Mouse (Mus musculus) right cerebral cortex, postnatal 4 days (tissue): ENCODE results near the gene Plekhn1.
A peak's percentile ranks its signal among the peaks of the same experiment; 100 is the strongest.

Source experiments
- DNase-seq: peaks from one replicate; pipeline ENCODE4 v3.0.0-alpha.2; 2022

Gene Plekhn1

DNA sequence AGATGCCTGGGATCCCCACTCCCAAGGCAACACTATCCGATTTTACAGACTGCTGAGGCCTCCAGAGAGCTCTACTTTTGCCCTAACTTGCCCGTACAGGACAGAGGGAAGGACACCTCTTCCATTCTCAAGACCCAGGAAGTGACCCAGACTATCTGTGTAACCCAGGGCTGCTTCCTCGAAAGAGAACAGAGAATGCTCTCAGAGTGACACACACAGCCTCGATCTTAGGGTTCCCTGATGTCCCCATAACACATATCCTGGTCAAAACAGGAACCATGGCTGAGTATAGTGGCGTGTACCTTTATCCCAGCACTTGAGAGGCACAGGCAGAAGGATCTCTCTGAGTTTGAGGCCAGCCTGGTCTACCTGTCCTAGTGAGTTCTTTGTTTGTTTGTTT is 50.9 kb downstream of the Plekhn1 start:
- DNase-seq, result no peak

DNA sequence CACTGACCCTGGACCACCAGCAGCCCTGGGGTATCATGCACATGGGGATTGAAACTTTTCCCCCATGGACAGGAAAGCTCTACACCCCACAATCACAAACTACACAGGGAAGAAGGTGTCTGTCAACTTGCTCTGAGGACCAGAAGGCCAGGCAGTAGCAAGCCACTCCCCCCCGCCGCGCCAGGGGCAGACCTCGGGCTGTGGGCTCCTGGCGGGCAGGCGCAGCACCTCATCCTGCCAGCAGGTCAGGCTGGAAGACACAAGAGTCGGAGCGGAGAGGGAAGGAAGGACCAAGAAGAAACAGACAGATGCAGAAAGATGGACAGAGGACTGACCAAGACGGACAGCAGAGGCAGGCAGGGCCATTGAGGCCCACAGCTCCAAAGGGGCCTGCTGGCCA is 57.0 kb downstream of the Plekhn1 start:
- DNase-seq, result no peak

DNA sequence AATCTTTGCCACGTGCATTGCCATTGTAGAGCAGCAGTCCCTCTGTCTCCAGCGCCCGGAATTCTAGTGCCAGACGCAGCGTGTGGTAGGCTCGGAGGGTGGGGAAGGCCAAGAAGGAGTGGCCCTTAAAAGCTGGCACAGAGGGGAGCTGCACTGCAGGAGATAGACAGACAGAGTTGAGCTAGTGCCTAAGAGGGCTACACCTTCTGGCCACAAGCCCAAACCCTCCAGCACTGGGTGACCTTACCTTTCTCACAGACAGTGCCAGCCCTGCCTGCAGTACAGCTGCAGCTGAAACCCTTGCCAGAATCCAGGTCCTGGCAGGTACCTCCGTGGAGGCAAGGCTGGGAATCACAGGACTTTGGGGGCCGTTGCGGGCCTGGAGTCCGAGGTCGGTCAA is 62.8 kb downstream of the Plekhn1 start:
- peak; percentile 3 for DNase-seq
